Mouse (Mus musculus): ENCODE measurements around the gene Babam2. TPM values are rescaled to one million over a fixed set of nuclear protein-coding genes. Genes with fewer than 3 reads are reported as not detected.

Gene Babam2
- polyA plus RNA-seq, 1 experiment, result 70.1 TPM

DNA sequence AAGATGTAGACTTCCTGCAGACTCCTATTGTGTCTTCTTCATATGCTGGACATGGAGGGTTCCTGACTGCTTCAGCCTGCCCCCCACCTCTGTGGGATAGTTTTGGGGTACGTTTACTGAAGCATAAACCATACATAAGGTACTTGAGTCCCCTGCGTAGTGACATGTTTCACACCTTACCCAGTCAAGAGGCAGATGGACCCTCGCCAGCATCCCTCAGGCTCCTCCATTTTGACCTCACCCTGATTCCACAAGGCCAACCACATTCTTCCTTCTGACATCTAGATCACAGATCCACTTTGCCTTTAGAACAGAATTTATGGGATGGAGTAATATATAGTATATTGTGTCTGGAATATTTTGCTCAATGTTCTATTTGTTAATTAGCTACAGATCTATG, 429.7 kb downstream of the Babam2 start:
- Histone ChIP-seq H3K4me3 (ENCODE audit: insufficient read depth, low read depth, low read length) (no peak overlapping the region), H3K27ac (replicated peaks; ENCODE audit: low read depth, low read length) (no peak overlapping the region), H3K4me1 (ENCODE audit: control insufficient read depth, insufficient read depth, insufficient read length, low read length) (no peaks in the 10 kb centered on the region)

DNA sequence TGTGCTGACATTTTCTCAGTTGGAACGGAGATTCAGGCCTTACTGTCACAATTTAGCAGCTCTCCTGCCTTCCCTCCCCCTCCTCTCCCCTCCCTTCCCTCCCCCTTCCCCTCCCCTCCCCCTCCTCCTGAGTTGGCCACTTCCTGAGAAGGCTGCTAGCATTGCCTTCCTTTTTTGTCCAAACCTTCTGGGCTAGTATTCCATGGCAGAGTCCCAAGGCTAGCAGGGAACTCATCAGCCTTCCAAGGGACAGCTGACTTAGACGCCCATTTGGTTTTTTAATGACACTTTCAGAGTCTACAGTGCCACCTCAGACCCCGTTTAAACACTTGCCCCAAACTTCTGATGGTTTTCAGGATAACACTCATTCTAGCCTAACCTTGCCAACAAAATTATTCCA, 430.4 kb downstream of the Babam2 start:
- no peak overlapping the region for H3K27ac ChIP-seq (replicated peaks; ENCODE audit: low read depth, low read length)
- no peaks in the 10 kb centered on the region for H3K4me1 ChIP-seq (ENCODE audit: control insufficient read depth, insufficient read depth, insufficient read length, low read length)

GRCm38 (mm10) chr5:32132971-32133501, 435.6 kb downstream of the Babam2 start:
- Histone ChIP-seq H3K4me1 (ENCODE audit: control insufficient read depth, insufficient read depth, insufficient read length, low read length) (peaks cover 4% of the 10 kb centered on the region; the same call in 1 of the 2 replicates), H3K27ac (replicated peaks; ENCODE audit: low read depth, low read length) (peak overlapping the region; percentile 8), H3K4me3 (ENCODE audit: insufficient read depth, low read depth, low read length) (peak overlapping the region; percentile 53)

More for the DNA sequence above, 430.4 kb downstream of the Babam2 start:
- no peak overlapping the region for H3K4me3 ChIP-seq (ENCODE audit: insufficient read depth, low read depth, low read length)

GRCm38 (mm10) chr5:32133549-32134004, 436.1 kb downstream of the Babam2 start:
- H3K4me3 ChIP-seq (ENCODE audit: insufficient read depth, low read depth, low read length), result peak overlapping the region; percentile 53
- peak overlapping the region; percentile 80 for H3K27ac ChIP-seq (replicated peaks; ENCODE audit: low read depth, low read length)
- H3K4me1 ChIP-seq (ENCODE audit: control insufficient read depth, insufficient read depth, insufficient read length, low read length), result peaks cover 4% of the 10 kb centered on the region; the same call in 1 of the 2 replicates

GRCm38 (mm10) chr5:32134051-32134732, 436.7 kb downstream of the Babam2 start:
- Histone ChIP-seq H3K27ac (replicated peaks; ENCODE audit: low read depth, low read length) (peak overlapping the region; percentile 80), H3K4me3 (ENCODE audit: insufficient read depth, low read depth, low read length) (peak overlapping the region; percentile 53), H3K4me1 (ENCODE audit: control insufficient read depth, insufficient read depth, insufficient read length, low read length) (peaks cover 4% of the 10 kb centered on the region; the same call in 1 of the 2 replicates)

Other genes starting within 250 kb of the Babam2 start
- gene Zfp512, start 245.3 kb upstream of the Babam2 start, polyA plus RNA-seq (2012; ENCODE audit: insufficient read depth, insufficient read length, missing spikeins), result 5.0 and 6.7 TPM in 2 replicates
- not detected in 2 replicates for gene 4930548H24Rik, start 211.9 kb upstream of the Babam2 start, polyA plus RNA-seq (2012; ENCODE audit: insufficient read depth, insufficient read length, missing spikeins)
- 13.1 and 18.8 TPM in 2 replicates for gene Gpn1, start 202.9 kb upstream of the Babam2 start, polyA plus RNA-seq (2012; ENCODE audit: insufficient read depth, insufficient read length, missing spikeins)
- gene Slc4a1ap, start 170.7 kb upstream of the Babam2 start, polyA plus RNA-seq (2012; ENCODE audit: insufficient read depth, insufficient read length, missing spikeins), result 15.2 and 18.4 TPM in 2 replicates
- gene Supt7l, start 169.9 kb upstream of the Babam2 start, polyA plus RNA-seq (2012; ENCODE audit: insufficient read depth, insufficient read length, missing spikeins), result 11.2 and 11.5 TPM in 2 replicates
- 464 and 474 TPM in 2 replicates for gene Mrpl33, start 100.7 kb upstream of the Babam2 start, polyA plus RNA-seq (2012; ENCODE audit: insufficient read depth, insufficient read length, missing spikeins)
- gene Rbks, start 57 bp upstream of the Babam2 start, polyA plus RNA-seq (2012; ENCODE audit: insufficient read depth, insufficient read length, missing spikeins), result 5.5 and 6.1 TPM in 2 replicates

Data from brown adipose tissue, adult 24 weeks (tissue).